Mouse (Mus musculus) liver, embryonic 14.5 days (tissue): ENCODE results near the gene Flt3. TPM values are rescaled to one million over a fixed set of nuclear protein-coding genes. Genes with fewer than 3 reads are reported as not detected.

ENCODE experiments used
- ATAC-seq: fragments of 200-750 bp; cut with Nextera tagmentation; 2 replicates; pipeline ENCODE4 v1.8.0; 2017; ENCODE audit warnings: moderate number of reproducible peaks, mild to moderate bottlenecking, moderate library complexity; ENCODE audit not compliant: insufficient read depth
- DNase-seq, 3 experiments: peaks; one replicate each; pipeline ENCODE4 v3.0.0-alpha.2; 2012 to 2013; ENCODE audit warnings: low read depth in 3 of 3, low spot score in 3 of 3
- H3K27ac ChIP-seq: fragments of 300-500 bp; sonication (generic); 2 replicates; pipeline ENCODE4 v1.5.1; 2014; ENCODE audit warnings: moderate library complexity, mild to moderate bottlenecking, control low read depth, inconsistent platforms
- H3K27me3 ChIP-seq: fragments of 300-500 bp; sonication (generic); 2 replicates; pipeline ENCODE4 v1.6.1; 2014; ENCODE audit warnings: mild to moderate bottlenecking, low read length, moderate library complexity; ENCODE audit not compliant: control insufficient read depth, insufficient read depth
- H3K36me3 ChIP-seq: fragments of 300-500 bp; sonication (generic); replicated peaks from 2 replicates; pipeline ENCODE4 v1.6.1; 2014; ENCODE audit warnings: low read depth; ENCODE audit not compliant: control insufficient read depth, insufficient read depth
- H3K4me1 ChIP-seq, 2 experiments: fragments of 200-500 bp in 1 of 2; fragments of 300-500 bp in 1 of 2; sonication (generic) in 1 of 2; replicated peaks; 2 replicates each; pipeline ENCODE4 v1.6.1; 2012 to 2014; ENCODE audit warnings: antibody characterized with exemption in 1 of 2, inconsistent platforms in 1 of 2, low read length in 1 of 2; ENCODE audit not compliant: control insufficient read depth in 2 of 2, insufficient read depth in 2 of 2
- H3K4me2 ChIP-seq: fragments of 300-500 bp; sonication (generic); 2 replicates; pipeline ENCODE4 v1.6.1; 2014; ENCODE audit warnings: low read depth, mild to moderate bottlenecking, control low read depth, moderate library complexity
- H3K4me3 ChIP-seq, 2 experiments: fragments of 200-500 bp in 1 of 2; fragments of 300-500 bp in 1 of 2; sonication (generic) in 1 of 2; 2 replicates each; pipeline ENCODE4 v1.5.1; 2012 to 2014; ENCODE audit warnings: low read depth in 2 of 2, low read length in 2 of 2, mild to moderate bottlenecking in 2 of 2, control low read depth in 1 of 2, inconsistent platforms in 1 of 2, moderate library complexity in 1 of 2; ENCODE audit not compliant: insufficient read depth in 1 of 2
- H3K9ac ChIP-seq: fragments of 300-500 bp; sonication (generic); replicated peaks from 2 replicates; pipeline ENCODE4 v1.6.1; 2014; ENCODE audit warnings: mild to moderate bottlenecking, control low read depth, moderate library complexity
- H3K9me3 ChIP-seq: fragments of 300-500 bp; sonication (generic); 2 replicates; pipeline ENCODE4 v1.6.1; 2016; ENCODE audit warnings: low read length, mixed read lengths; ENCODE audit not compliant: control insufficient read depth
- CTCF ChIP-seq: IDR thresholded peaks from 2 replicates; pipeline ENCODE4 v1.5.1; 2016; ENCODE audit warnings: antibody characterized with exemption, low read depth, control low read depth
- EP300 ChIP-seq: IDR thresholded peaks from 2 replicates; pipeline ENCODE4 v1.6.1; 2016; ENCODE audit warnings: antibody characterized with exemption, low read depth
- WGBS: fragments of 180-500 bp; shearing (Covaris S2); extraction: QIAGEN DNeasy Blood & Tissue Kit; methylation state at CpG from one replicate; pipeline ENCODE4 v1.1.7; 2014; ENCODE audit not compliant: insufficient replicate concordance; 5-methylcytosine and 5-hydroxymethylcytosine counted together
- polyA plus RNA-seq, 2 experiments: library from polyadenylated mRNA; depleted of rRNA in 1 of 2; stranded (reverse) in 1 of 2; unstranded in 1 of 2; fragments of >200 nt; fragmentation: Nextera tagmentation in 1 of 2; extraction: Ambion mirVana in 1 of 2; gene quantifications; 2 replicates each; pipeline versions ENCODE4 v1.2.1 to v1.2.3; 2012 to 2014

Flt3 gene
- polyA plus RNA-seq, 2 experiments, result 0.88 to 1.2 TPM

- Histone ChIP-seq H3K4me1 (peaks cover 41 to 61% of the 10 kb centered on the region in 2 experiments), H3K36me3 (peaks cover 10% of the 10 kb centered on the region), H3K4me2 (no peak overlapping the region), H3K9me3 (no peaks in the 10 kb centered on the region), H3K27ac (no peak overlapping the region), H3K4me3 (no peak overlapping the region), H3K9ac (no peak overlapping the region), H3K27me3 (no peaks in the 10 kb centered on the region)
- 44% methylated on average over 2 of the region's 2 CpGs for WGBS
- DNase-seq (no peak), ATAC-seq (no peak)
- TF ChIP-seq EP300, result no peak
- no peak for TF ChIP-seq CTCF
Measured at GRCm38 (mm10) chr5:147435751-147436150, 35.5 kb upstream of the Flt3 start.

GRCm38 (mm10) chr5:147435224-147435623 is 34.9 kb upstream of the Flt3 start:
- H3K27ac ChIP-seq, result no peak overlapping the region
- TF ChIP-seq EP300 (no peak), CTCF (no peak)
- no peak overlapping the region for H3K9ac ChIP-seq
- no peak for DNase-seq
- H3K9me3 ChIP-seq, result no peaks in the 10 kb centered on the region
- peak overlapping the region; percentile 18 for H3K4me2 ChIP-seq
- H3K4me3 ChIP-seq, result no peak overlapping the region
- H3K27me3 ChIP-seq, result no peaks in the 10 kb centered on the region
- peaks cover 10% of the 10 kb centered on the region for H3K36me3 ChIP-seq
- WGBS, result 27% methylated on average over 4 of the region's 4 CpGs
- H3K4me1 ChIP-seq, result peaks cover 37 to 58% of the 10 kb centered on the region in 2 experiments
- ATAC-seq, result no peak

- no peak for DNase-seq
- 50% methylated on average over 8 of the region's 8 CpGs for WGBS
- Histone ChIP-seq H3K9me3 (no peaks in the 10 kb centered on the region), H3K9ac (no peak overlapping the region), H3K4me3 (peak overlapping the region; percentile 38 to 69), H3K27me3 (no peaks in the 10 kb centered on the region), H3K27ac (no peak overlapping the region), H3K4me1 (peaks cover 40 to 54% of the 10 kb centered on the region in 2 experiments), H3K4me2 (peak overlapping the region; percentile 56), H3K36me3 (peaks cover 10% of the 10 kb centered on the region)
- ATAC-seq, result no peak
- TF ChIP-seq EP300, result no peak
- no peak for TF ChIP-seq CTCF
Measured at GRCm38 (mm10) chr5:147432927-147433326, 32.6 kb upstream of the Flt3 start.

GRCm38 (mm10) chr5:147430936-147431839 is 30.9 kb upstream of the Flt3 start:
- under 1% methylated on average over 63 of the region's 68 CpGs for WGBS
- H3K36me3 ChIP-seq, result peaks cover 10% of the 10 kb centered on the region
- peak overlapping the region; percentile 69 to 95 for H3K4me3 ChIP-seq
- H3K27ac ChIP-seq, result peak overlapping the region; percentile 97
- peak overlapping the region; percentile 56 for H3K4me2 ChIP-seq
- H3K9me3 ChIP-seq, result no peaks in the 10 kb centered on the region
- peak; percentile 53 for ATAC-seq
- TF ChIP-seq CTCF, result no peak
- H3K27me3 ChIP-seq, result no peaks in the 10 kb centered on the region
- DNase-seq, result no peak
- H3K9ac ChIP-seq, result peak overlapping the region; percentile 98
- peaks cover 32 to 43% of the 10 kb centered on the region in 2 experiments for H3K4me1 ChIP-seq

- Histone ChIP-seq H3K27me3 (no peaks in the 10 kb centered on the region), H3K4me3 (peak overlapping the region; percentile 69 to 95), H3K9me3 (no peaks in the 10 kb centered on the region), H3K4me2 (peak overlapping the region; percentile 56), H3K36me3 (peaks cover 10% of the 10 kb centered on the region), H3K4me1 (peaks cover 34 to 43% of the 10 kb centered on the region in 2 experiments), H3K9ac (peak overlapping the region; percentile 98), H3K27ac (peak overlapping the region; percentile 97)
- no peak for DNase-seq
- under 1% methylated on average over 83 of the region's 91 CpGs for WGBS
- TF ChIP-seq EP300 (no peak), CTCF (no peak)
- ATAC-seq, result peak; percentile 87
Measured at GRCm38 (mm10) chr5:147430361-147430935, 30.2 kb upstream of the Flt3 start.
